Mouse (Mus musculus) spleen, postnatal 36 days (tissue): ENCODE measurements at regions not wholly inside any gene's neighbourhood (a gene's known extent, or its start where the extent isn't known, plus 50 kb on each side); places are given as distances from the start of the nearest gene placed in this dataset.

Source experiments
- DNase-seq, 2 experiments: peaks; one replicate each; pipeline ENCODE4 v3.0.0; 2022; ENCODE audit warnings: low spot score in 2 of 2, mixed read lengths in 1 of 2

DNA sequence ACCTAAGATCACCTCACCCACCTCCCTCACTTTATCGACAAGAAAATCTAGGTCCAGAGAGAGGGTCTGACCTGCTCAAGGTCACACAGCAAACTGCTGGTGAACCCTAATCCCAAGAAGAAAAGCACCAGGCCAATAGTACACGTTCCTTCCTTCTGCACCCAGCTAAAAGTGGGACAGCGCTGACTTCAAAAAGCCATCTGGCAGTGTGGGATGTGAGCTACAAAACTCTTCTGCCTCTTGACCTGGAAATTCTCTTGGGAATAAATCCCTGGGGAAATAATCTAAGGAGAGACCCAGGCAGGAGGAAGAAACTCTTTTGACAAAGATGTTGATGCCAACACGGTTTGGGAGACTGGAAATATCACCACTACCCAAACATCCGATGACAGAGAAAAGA, 175.4 kb downstream of the Cct6b start:
- no peak for DNase-seq

- no peak for DNase-seq
These were observed 184.2 kb downstream of the Cct6b start for GRCm38 (mm10) chr11:82579841-82580415.

- no peak for DNase-seq
These were observed 187.3 kb downstream of the Tmem132e start for GRCm38 (mm10) chr11:82576019-82576418.

GRCm38 (mm10) chr11:82573126-82573525, 184.4 kb downstream of the Tmem132e start:
- no peak for DNase-seq

DNA sequence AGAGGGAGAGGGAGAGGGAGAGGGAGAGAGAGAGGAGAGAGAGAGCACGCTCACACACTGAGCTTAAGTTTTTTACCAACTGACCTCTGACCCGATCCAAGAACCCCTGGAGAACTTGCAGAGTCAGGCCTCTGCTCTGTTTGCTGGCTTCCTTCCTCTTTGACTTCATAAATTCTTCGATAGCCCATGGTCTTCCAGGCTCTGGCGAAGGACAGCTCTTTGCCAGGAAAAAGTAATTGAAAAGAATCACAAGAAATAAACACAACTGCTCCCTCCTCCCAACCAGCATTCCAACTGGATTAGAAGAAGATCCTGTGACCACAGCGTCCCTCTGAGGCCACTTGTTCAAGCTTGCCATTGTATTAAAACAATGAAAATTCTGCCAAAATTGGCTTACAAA, 182.8 kb downstream of the Tmem132e start:
- DNase-seq, result no peak

DNA sequence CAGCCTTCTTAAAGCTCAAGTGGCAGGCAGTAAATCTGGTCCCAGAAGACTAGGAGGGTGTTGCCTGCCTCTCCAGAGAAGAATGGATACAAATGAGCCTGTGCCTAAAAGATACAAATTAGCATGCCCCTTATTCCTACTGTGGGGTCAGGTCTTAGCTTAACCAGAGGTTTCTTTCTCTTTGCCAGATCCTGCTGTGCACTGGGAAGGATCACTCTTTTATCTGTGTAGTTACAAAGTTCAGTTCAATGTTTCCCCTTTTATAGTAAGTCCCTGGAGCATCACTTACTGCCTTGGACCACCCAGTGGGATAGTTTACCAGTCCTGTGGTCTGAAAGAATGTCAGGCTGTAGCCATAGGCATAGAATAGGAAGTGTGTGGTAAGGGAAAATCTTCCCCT, 181.1 kb downstream of the Tmem132e start:
- DNase-seq, result no peak

DNA sequence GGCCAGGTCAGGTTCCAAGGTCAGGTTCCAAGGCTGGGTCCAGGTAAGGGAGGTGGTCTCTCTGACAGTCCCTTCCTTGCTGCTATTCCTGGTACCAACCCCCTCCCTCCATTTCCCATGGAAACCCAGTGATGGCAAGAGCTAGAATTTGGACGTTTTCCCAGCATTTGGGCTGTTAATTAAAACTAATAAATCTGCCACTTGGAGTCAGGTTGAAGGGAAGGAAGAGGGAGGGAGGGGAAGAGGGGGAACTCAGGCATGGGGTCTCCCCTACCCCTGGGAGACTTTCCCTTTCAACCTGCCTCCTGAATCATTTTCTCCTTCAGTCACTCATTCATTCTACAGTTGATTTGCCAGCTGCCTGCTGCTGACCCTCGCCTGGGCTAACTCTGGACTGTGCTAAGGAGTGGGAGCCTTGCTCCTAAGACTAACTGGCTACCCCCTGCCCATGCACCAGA, 179.5 kb downstream of the Tmem132e start:
- no peak for DNase-seq

DNA sequence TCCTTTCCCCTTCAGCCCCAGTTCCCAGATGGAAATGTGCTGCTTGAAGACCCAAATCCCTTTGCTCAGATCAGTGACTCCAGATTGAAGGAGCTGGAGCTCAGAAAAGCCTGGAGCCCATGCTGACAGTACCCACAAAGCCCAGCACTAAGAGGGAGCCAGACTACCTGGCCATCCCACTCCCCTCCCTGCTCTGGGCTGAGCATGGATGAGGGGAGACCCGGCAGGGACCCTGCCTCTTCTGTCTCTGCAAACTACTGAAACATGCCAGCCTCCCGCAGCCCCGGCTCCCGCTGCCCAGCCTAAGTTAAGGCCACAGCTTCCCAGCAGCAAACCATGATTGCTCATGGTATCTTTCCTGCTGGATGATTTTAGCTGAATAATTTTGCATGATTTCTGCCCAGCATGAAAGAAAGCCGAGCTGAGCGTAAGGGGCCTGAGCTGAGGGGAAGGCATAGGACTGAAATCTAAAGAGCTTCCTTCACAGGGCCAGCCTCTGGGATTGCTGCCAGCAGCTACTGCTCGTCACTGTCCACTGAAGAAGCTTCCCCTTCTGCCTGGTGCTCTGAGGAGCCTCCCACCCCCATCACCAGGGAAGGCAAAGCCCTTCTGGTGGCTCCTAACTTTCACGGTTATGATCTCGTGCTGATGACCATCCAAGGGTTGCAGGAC, 178.4 kb downstream of the Tmem132e start:
- no peak for DNase-seq

DNA sequence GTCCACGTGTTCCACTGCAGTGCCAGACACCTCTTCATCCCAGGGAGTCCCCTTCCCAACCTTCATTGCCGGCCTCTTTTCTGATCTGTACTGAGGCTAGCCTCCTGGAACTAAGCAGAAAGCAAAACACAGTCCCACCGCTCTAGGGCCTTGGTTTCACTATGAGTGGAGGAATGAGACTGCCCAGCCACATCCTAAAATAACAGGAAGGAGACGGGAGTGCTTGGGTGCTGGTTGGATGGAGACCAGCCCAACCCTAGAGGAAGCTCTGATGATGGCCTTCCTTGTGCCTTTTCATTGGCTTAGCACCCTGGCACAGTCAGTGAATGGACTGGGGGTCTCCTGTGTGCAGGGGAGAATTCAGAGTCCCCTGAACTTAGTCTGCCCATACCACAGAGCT, 177.4 kb downstream of the Tmem132e start:
- DNase-seq, result no peak

DNA sequence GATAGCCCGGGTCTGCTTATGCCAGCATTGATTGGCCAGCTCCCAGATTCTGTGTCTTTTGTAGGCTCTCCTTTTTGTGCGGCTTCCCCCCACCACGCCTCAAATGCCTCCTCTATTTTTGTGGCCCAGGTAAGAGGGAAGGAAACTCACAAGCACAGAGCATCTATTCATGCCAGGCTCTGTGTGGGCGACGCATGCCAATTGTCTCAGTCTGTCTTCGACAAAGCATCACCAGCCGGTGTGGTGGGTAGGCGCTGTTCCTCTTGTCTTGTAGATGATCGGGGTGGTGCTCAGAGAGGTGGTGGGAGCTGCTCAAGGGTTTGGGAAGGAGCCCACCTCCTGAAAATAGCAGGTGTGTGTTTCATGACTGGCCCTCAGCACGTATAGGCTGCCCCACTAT, 175.5 kb downstream of the Tmem132e start:
- DNase-seq, result no peak

DNA sequence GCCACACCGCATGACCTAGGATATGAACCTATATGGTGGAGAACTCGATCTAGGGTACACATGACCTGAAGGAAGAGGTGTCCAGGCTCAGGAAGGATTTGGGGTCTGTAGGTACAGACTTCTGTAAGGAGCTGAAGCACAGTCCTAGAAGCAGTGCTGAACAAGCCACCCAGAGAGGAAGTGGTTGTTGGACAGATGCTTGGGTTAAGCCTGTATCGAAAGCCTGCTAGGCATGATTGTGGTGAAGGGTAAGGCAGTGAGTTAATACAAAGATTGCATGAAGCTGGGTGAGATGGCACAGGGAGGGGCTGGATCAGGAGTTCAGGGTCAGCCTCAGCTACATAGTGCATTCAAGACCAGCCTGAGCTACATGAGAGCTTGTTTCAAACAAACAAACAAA, 153.3 kb downstream of the Tmem132e start:
- no peak for DNase-seq

DNA sequence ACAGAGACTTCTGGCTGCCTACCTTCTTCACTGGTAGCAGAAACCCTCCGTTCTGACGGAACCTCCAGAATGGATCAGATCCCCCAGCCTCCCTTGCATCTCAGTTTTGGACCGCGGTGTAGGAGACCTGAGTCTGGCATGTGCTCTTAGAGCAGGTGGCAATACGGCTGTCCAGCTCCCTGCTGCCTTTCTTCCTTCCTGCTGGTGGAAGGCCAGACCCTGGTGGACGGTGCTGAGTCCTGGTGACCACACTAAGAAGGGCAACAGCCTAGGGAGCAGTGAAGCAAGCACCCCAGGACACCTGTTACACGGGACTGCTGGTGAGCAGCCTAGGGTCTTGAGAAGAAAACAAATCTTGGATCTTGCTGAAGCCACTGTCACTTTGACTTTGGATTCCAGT, 152.7 kb downstream of the Tmem132e start:
- DNase-seq, result no peak

DNA sequence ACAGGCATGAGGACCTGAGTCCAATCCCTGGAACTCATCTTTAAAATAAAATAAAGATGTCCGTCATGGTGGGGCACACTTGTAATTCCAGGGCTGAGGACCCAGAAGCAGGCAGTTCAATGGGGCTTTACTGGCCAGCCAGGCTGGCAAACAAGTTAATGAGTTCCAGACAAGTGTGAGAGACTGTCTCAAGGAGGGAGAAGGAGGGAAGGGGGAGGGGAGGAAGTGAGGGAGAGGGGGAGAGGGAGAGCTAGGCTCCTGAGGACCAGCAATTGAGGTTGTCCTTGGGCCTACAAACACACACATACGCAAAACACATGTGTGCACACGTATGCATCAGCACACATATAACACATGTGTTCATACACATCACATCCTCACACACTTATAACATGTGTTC, 149.2 kb downstream of the Tmem132e start:
- no peak for DNase-seq

DNA sequence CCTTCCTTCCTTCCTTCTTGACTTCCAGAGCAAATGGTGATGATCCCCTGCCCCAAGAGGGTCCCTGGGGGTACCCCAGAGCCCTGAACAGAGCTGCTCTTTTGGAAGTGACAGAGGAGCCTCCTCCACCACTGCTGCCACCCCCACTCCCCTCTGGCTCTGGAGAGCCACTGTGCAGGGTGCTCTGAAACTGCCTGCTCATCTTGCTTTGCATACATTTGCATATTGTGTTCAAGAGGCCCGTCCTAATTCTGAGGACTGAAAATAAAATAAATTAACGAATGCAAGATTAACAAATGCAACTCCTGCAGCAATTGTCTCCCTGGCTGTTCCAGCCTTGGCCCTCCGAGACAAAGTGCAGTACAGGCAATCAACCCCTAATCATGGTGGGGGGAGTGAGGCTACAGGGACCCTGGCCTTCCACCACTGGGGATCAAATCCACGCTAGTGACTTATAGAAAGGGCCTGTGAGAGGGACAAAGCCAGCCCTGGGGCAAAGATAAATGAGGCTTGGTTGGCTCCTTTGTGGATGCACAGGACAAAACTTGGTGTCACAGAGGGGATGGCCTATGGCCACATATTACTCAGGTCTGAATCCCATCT, 134.6 kb downstream of the Tmem132e start:
- no peak for DNase-seq

DNA sequence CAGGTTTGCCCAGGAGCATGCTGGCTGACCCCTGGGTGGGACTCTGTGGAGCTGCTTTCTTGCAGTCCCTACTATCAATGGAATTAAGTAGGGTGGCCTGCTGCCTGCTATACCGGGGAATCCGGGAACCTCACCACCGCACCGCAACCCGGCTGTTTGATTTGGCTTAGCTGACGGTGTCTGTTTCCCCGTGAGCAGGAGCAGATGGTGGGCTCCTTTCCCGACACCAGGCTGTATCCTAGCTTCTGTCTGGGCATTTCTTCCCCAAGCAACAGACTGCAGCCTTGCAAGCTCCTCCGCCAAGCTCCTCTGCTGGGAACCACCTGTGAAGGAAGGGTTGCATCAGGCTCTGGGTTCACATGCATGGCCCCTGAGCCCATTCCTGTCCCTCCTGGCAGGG, 132.7 kb downstream of the Tmem132e start:
- no peak for DNase-seq

DNA sequence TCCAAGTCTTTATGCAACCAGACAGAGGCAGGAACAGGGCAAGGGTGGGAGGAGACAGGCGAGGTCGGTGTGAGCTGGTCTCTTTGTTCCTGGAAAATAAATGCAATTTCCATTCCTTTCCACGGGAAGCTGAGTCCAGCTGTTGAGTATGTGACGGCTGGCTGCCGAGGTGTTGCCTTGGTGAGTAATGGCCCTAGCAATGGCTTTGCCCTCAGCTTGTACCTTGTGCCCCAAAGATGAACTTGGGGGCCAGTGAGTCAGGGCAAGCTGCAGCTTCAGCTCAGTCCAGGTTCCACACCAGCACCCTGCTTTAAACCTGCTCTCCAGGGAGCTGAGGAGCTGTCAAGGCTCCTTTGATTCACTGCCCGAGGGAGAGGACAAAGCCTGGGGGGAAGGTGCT, 130.0 kb downstream of the Tmem132e start:
- DNase-seq, result no peak

GRCm38 (mm10) chr11:82514526-82515144, 125.9 kb downstream of the Tmem132e start:
- no peak for DNase-seq

GRCm38 (mm10) chr11:82508564-82508963, 119.9 kb downstream of the Tmem132e start:
- no peak for DNase-seq
